Mouse (Mus musculus) stomach, postnatal 0 days (tissue): ENCODE data around the gene Itga3. TPM values are rescaled to one million over a fixed set of nuclear protein-coding genes. Genes with fewer than 3 reads are reported as not detected.
"Not testable (repeated sequence)": the region's sequence is repeated elsewhere in the genome, so short reads cannot be mapped to it uniquely, and the experiment has no call there.

ENCODE experiments used
- ATAC-seq: fragments of 200-750 bp; cut with Nextera tagmentation; 2 replicates; pipeline ENCODE4 v1.8.0; 2017; ENCODE audit not compliant: low FRiP score, low TSS enrichment
- DNase-seq: peaks from one replicate; pipeline ENCODE4 v3.0.0-alpha.2; 2016; ENCODE audit warnings: low spot score
- H3K27ac ChIP-seq: fragments of 300-500 bp; sonication (generic); replicated peaks from 2 replicates; pipeline ENCODE4 v1.5.1; 2014; ENCODE audit warnings: mild to moderate bottlenecking, control low read depth
- H3K27me3 ChIP-seq: fragments of 300-500 bp; sonication (generic); 2 replicates; pipeline ENCODE4 v1.6.1; 2014; ENCODE audit warnings: low read length; ENCODE audit not compliant: control insufficient read depth, insufficient read depth
- H3K36me3 ChIP-seq: fragments of 300-500 bp; sonication (generic); 2 replicates; pipeline ENCODE4 v1.6.1; 2014; ENCODE audit warnings: low read length, mixed read lengths; ENCODE audit not compliant: control insufficient read depth, insufficient read depth
- H3K4me1 ChIP-seq: fragments of 300-500 bp; sonication (generic); replicated peaks from 2 replicates; pipeline ENCODE4 v1.6.1; 2014; ENCODE audit warnings: antibody characterized with exemption; ENCODE audit not compliant: control insufficient read depth, insufficient read depth
- H3K4me2 ChIP-seq: fragments of 300-500 bp; sonication (generic); replicated peaks from 2 replicates; pipeline ENCODE4 v1.6.1; 2014; ENCODE audit warnings: low read depth, mild to moderate bottlenecking, control low read depth, moderate library complexity
- H3K4me3 ChIP-seq: fragments of 300-500 bp; sonication (generic); 2 replicates; pipeline ENCODE4 v1.5.1; 2014; ENCODE audit warnings: low read depth, low read length, control low read depth
- H3K9ac ChIP-seq: fragments of 300-500 bp; sonication (generic); 2 replicates; pipeline ENCODE4 v1.6.1; 2014; ENCODE audit warnings: mild to moderate bottlenecking, low read length, control low read depth, mixed read lengths
- H3K9me3 ChIP-seq: fragments of 300-500 bp; sonication (generic); 2 replicates; pipeline ENCODE4 v1.6.1; 2016; ENCODE audit warnings: low read length; ENCODE audit not compliant: control insufficient read depth
- CTCF ChIP-seq: IDR thresholded peaks from 2 replicates; pipeline ENCODE4 v1.5.1; 2016; ENCODE audit warnings: antibody characterized with exemption, low read depth, mild to moderate bottlenecking, moderate library complexity
- EP300 ChIP-seq: optimal IDR thresholded peaks from 2 replicates; pipeline ENCODE3; 2016; ENCODE audit warnings: antibody characterized with exemption
- WGBS: fragments of 180-500 bp; shearing (Covaris S2); extraction: QIAGEN DNeasy Blood & Tissue Kit; methylation state at CpG from one replicate; pipeline ENCODE4 v1.1.7; 2014; 5-methylcytosine and 5-hydroxymethylcytosine counted together
- polyA plus RNA-seq: library from polyadenylated mRNA; unstranded; fragments of >200 nt; fragmentation: Nextera tagmentation; extraction: Ambion mirVana; gene quantifications from 2 replicates; pipeline ENCODE4 v1.2.1, GENCODE M21; 2015

Itga3 gene
- polyA plus RNA-seq, 1 experiment from 2014 or later, result 15.6 TPM

DNA sequence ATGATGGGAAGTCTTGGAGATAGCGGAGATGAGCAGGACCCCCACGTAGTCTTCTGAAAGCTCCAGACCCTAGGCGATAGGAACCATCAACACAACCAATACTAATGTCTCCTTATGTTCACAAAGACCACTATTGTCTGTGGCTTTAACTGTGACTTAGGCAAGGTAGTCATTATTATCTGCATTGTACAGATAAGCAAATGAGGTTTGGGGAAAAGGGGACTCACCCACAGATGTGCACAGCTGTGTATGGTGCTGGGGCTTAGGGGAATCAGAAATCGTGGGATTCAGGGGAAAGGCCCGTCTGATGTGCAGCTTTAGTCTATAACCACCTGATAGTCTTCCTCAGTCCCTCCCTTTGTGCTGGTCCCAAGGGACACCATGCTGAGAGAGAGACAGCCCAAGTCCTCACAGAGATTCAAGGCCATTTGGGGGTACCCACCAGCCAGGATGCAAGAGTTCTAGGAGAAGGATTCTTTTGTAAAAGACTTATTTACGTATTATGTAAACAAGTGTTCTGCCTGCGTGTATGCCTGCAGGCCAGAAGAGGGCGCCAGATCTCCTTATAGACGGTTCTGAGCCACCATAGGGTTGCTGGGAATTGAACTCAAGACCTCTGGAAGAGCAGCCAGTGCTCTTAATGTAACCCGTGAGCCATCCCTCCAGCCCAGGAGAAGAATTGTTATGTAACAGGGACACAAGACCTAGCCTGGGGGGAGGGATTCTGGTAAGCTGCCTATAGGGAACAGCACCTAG is 54.2 kb downstream of the Itga3 start:
- H3K4me1 ChIP-seq, result no peaks in the 10 kb centered on the region
- H3K4me3 ChIP-seq, result no peak overlapping the region
- no peak overlapping the region for H3K27ac ChIP-seq
- H3K9ac ChIP-seq, result no peak overlapping the region
- H3K36me3 ChIP-seq, result peaks cover 5% of the 10 kb centered on the region; the same call in 1 of the 2 replicates
- H3K9me3 ChIP-seq, result no peaks in the 10 kb centered on the region
- TF ChIP-seq EP300 (no peak), CTCF (peak; percentile 68)
- no peaks in the 10 kb centered on the region for H3K27me3 ChIP-seq
- no peak overlapping the region for H3K4me2 ChIP-seq
- WGBS, result 76% methylated on average over 10 of the region's 10 CpGs
- no peak for ATAC-seq
- no peak for DNase-seq

DNA sequence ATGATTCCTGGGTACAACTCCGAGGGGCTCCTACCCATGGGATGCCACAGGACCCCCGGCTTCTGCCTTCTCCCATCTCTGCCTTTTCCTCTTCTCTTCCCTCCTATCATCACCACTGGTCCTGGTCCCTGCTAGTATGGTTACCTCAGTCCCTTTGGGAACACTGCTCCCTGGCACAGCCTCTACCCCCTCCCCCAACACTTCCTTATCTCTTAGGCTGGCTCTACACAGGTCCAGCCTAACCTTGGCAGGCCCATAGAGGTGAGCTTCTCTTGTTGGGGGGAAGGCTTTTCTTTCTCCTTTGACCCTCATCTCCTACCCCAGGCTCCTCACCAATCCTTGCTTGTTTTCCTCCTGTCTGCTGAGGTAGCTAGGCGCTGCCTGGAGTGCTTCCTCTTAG is 61.1 kb downstream of the Itga3 start:
- Histone ChIP-seq H3K4me2 (no peak overlapping the region), H3K9me3 (no peaks in the 10 kb centered on the region), H3K27ac (no peak overlapping the region), H3K4me3 (no peak overlapping the region), H3K27me3 (no peaks in the 10 kb centered on the region), H3K9ac (no peak overlapping the region), H3K36me3 (peaks cover 3% of the 10 kb centered on the region; the same call in 1 of the 2 replicates), H3K4me1 (no peaks in the 10 kb centered on the region; the same call in 1 of the 2 replicates)
- TF ChIP-seq EP300 (no peak), CTCF (no peak)
- WGBS, result 66% methylated on average over 3 of the region's 3 CpGs
- ATAC-seq (peak; percentile 48; the same call in 1 of the 2 replicates), DNase-seq (no peak)

DNA sequence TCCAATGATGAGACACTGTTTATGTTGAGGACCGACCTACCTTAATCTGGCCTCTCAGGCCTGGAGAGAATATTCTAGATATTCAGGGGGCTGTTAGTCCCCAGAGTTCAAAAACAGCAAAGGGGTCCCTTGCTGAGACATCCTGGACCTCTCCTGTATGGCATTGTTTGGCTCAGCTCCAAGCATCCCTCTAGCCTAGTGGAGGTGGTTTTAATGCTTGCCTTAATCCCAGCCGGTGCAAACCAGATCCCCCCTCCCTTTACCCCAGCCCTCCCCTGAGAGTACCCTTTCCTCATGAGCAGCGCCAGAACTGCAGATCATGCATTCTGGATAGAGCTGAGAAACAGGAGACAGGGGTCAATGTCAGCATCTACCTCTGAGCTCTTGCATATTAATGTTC is 64.1 kb downstream of the Itga3 start:
- no peaks in the 10 kb centered on the region for H3K27me3 ChIP-seq
- no peak overlapping the region for H3K4me3 ChIP-seq
- no peak for ATAC-seq

GRCm38 (mm10) chr11:95012075-95012474 is 64.5 kb downstream of the Itga3 start:
- 44% methylated on average over 3 of the region's 3 CpGs for WGBS
- no peak overlapping the region for H3K9ac ChIP-seq
- TF ChIP-seq EP300 (no peak), CTCF (no peak)
- H3K27ac ChIP-seq, result no peak overlapping the region; the same call in 1 of the 2 replicates
- H3K4me1 ChIP-seq, result peaks cover 6% of the 10 kb centered on the region; the same call in 1 of the 2 replicates
- no peak for DNase-seq
- H3K4me3 ChIP-seq, result no peak overlapping the region
- no peaks in the 10 kb centered on the region for H3K27me3 ChIP-seq
- H3K36me3 ChIP-seq, result no peaks in the 10 kb centered on the region
- H3K4me2 ChIP-seq, result 0 out of 2 replicates have a peak overlapping the region, but pooled peaks have one; percentile 75
- H3K9me3 ChIP-seq, result no peaks in the 10 kb centered on the region
- ATAC-seq, result no peak

More for the DNA sequence above, 64.1 kb downstream of the Itga3 start:
- no peak for TF ChIP-seq EP300
- no peak for TF ChIP-seq CTCF
- H3K27ac ChIP-seq, result no peak overlapping the region
- no peaks in the 10 kb centered on the region for H3K9me3 ChIP-seq
- no peak overlapping the region for H3K9ac ChIP-seq
- no peak for DNase-seq
- 43% methylated on average over 3 of the region's 3 CpGs for WGBS
- H3K4me1 ChIP-seq, result peaks cover 4% of the 10 kb centered on the region; the same call in 1 of the 2 replicates
- no peaks in the 10 kb centered on the region for H3K36me3 ChIP-seq
- H3K4me2 ChIP-seq, result no peak overlapping the region

GRCm38 (mm10) chr11:95011416-95011815 is 65.2 kb downstream of the Itga3 start:
- TF ChIP-seq CTCF (no peak), EP300 (no peak)
- Histone ChIP-seq H3K36me3 (no peaks in the 10 kb centered on the region), H3K4me2 (peak overlapping the region; percentile 75), H3K27ac (no peak overlapping the region), H3K27me3 (no peaks in the 10 kb centered on the region), H3K4me1 (peaks cover 10% of the 10 kb centered on the region; the same call in 1 of the 2 replicates), H3K9ac (no peak overlapping the region), H3K9me3 (no peaks in the 10 kb centered on the region), H3K4me3 (no peak overlapping the region)
- no peak for DNase-seq
- no peak for ATAC-seq
- WGBS, result 43% methylated on average over 1 of the region's 1 CpGs

DNA sequence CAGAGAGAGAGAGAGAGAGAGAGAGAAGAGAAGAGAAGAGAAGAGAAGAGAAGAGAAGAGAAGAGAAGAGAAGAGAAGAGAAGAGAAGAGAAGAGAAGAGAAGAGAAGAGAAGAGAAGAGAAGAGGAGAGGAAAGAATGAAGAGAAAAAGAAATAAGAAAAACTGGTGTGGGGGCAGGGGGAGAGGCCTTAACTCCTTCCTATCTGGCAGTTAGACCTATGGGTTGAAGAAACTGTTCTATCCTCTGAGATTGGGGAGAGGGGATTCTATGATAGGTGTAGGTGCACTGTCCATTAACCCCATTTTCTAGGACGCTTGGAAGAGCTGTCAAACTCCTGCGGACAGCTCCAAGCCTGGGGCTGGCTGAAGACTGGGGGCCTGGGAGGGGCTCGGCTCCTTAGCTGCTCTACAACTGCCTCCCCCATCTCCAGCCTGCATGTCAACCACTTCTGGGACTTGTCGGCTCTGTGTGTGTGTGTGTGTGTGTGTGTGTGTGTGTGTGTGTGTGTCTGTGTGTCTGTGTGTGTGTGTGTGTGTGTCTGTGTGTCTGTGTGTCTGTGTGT is 65.7 kb downstream of the Itga3 start:
- H3K27me3 ChIP-seq, H3K27ac ChIP-seq, H3K9me3 ChIP-seq, DNase-seq, H3K36me3 ChIP-seq, ATAC-seq: not testable (repeated sequence)
- WGBS, result 17% methylated on average over 4 of the region's 4 CpGs
- H3K4me2 ChIP-seq, result peak overlapping the region; percentile 75
- H3K4me1 ChIP-seq, result peaks cover 12% of the 10 kb centered on the region; the same call in 1 of the 2 replicates
- H3K4me3 ChIP-seq, result peak overlapping the region; percentile 56
- peak overlapping the region; percentile 52; the same call in 1 of the 2 replicates for H3K9ac ChIP-seq
